Mouse (Mus musculus): ENCODE data around the gene Lmnb2.

- TF ChIP-seq EP300 (IDR thresholded peaks at IDR 0.05) (no peak), CTCF (IDR thresholded peaks at IDR 0.05) (no peak)
Measured at GRCm38 (mm10) chr10:80911354-80911753, 6.7 kb downstream of the Lmnb2 start.

All from lung, postnatal 0 days (tissue).